Mouse (Mus musculus) small intestine, adult 2 months (tissue): ENCODE data around the gene Asf1b.

ENCODE experiments used
- CTCF ChIP-seq: fragments of 200-500 bp; IDR thresholded peaks from 2 replicates; pipeline ENCODE4 v1.5.1; 2012; ENCODE audit warnings: low read depth, mild to moderate bottlenecking, control low read depth, inconsistent platforms, low read length, moderate library complexity, mixed read lengths; ENCODE audit not compliant: insufficient replicate concordance, insufficient read length; ENCODE audit errors: extremely low read depth
- POLR2A ChIP-seq: fragments of 200-500 bp; IDR thresholded peaks from 2 replicates; pipeline ENCODE4 v1.6.1; 2012; ENCODE audit warnings: low read depth, mild to moderate bottlenecking, control low read depth, inconsistent platforms, low read length, moderate library complexity

DNA sequence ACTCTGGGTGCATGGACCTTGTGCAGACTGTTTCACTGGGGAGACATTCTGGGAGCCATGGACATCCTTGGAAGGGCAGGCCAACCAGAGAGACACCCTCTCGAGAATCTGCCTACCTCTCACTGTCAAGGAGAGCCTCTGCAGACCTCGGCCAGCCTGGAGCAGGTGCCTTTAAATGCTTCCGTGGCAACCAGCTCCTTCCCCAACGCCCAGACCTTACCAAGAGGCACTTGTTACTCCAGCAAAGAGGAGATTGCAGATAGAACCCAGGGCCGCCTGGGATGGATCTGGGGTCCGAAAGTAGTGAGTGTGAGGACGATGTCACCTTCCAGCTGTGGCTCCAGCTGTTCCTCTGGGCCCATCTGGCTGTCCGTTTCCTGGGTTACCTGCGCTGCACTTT is 22.9 kb downstream of the Asf1b start:
- TF ChIP-seq CTCF (no peak), POLR2A (no peak)
